Mouse (Mus musculus): ENCODE measurements at regions not wholly inside any gene's neighbourhood (a gene's known extent, or its start where the extent isn't known, plus 50 kb on each side); places are given as distances from the start of the nearest gene placed in this dataset.
A peak's percentile ranks its signal among the peaks of the same experiment; 100 is the strongest.

DNA sequence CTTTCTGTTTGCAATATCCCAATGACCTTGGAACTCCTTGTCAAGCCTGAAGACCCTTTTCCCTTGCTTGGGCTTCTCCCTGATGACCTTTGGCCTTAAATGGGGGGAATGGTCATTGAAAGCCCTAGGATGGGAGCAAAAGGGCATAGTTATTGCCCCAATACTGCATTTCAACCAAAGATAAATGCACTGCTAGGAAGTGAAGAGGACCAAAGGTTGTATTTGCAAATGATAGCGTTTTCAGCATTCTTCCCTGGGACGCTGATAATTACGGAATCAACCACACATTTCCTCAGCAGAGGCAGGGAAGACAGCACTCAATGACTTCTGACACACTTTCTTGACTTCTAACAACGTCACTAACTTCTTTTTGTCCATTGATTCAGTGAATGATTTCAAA, 158.1 kb upstream of the Egln3 start:
- no peak overlapping the region for H3K27ac ChIP-seq
- no peak overlapping the region for H3K4me3 ChIP-seq
- intact Hi-C loops (cut with DNase I) = no loop called here
- no peak for TF ChIP-seq CTCF (IDR thresholded peaks at IDR 0.05)
- no peak for DNase-seq (ENCODE audit: extremely low spot score in 1 of 2, low spot score in 2 of 2)

DNA sequence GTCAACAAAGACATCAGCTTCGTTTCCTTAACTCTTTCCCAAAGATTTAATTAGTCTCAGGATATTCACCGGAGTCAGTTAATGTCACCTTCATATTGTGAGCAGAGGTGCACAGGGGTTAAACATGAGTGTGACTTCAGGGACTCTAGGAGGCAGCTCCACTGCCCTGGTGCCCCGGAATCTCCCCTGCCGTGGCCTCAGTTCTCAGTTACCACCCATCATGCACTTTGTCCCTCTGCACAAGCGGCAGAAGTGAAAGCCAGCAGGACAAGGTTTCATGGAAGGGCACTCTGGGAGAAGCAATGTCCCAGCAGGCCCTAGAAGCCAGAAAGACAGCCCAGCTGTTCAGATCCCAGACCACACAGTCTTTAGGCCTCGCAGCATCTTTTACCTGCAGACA, 150.5 kb upstream of the Egln3 start:
- intact Hi-C loops (cut with DNase I) = no loop called here
- H3K27ac ChIP-seq = no peak overlapping the region
- no peak overlapping the region for H3K4me3 ChIP-seq
- no peak for TF ChIP-seq CTCF (IDR thresholded peaks at IDR 0.05)
- no peak for DNase-seq (ENCODE audit: extremely low spot score in 1 of 2, low spot score in 2 of 2)

DNA sequence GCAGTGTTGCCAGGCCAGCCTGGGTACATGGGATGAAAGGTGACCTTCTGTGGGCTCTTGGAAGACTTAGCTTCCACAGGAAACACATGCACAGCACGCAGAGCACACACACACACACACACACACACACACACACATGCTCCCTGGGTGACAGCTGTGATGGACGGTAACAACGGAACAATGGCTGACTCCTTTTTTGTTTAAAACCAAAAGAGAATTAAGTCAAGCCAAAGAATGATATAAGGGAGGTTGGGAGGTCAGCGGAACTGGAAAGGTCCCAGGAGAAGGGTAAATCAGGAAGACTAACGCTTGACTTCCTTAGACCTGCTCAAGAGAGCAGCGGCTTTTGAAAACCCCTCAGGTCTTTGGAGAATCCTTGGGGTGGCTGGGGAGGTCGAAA, 150.0 kb upstream of the Egln3 start:
- no peak for DNase-seq (ENCODE audit: extremely low spot score in 1 of 2, low spot score in 2 of 2)
- Histone ChIP-seq H3K4me3 (no peak overlapping the region), H3K27ac (no peak overlapping the region)
- intact Hi-C loops (cut with DNase I) = loop anchor here (1.0 to 2.0 kb wide), 4 partner anchors 136 to 255 kb away; partner anchors contain the start of gene Egln3
- no peak for TF ChIP-seq CTCF (IDR thresholded peaks at IDR 0.05)

DNA sequence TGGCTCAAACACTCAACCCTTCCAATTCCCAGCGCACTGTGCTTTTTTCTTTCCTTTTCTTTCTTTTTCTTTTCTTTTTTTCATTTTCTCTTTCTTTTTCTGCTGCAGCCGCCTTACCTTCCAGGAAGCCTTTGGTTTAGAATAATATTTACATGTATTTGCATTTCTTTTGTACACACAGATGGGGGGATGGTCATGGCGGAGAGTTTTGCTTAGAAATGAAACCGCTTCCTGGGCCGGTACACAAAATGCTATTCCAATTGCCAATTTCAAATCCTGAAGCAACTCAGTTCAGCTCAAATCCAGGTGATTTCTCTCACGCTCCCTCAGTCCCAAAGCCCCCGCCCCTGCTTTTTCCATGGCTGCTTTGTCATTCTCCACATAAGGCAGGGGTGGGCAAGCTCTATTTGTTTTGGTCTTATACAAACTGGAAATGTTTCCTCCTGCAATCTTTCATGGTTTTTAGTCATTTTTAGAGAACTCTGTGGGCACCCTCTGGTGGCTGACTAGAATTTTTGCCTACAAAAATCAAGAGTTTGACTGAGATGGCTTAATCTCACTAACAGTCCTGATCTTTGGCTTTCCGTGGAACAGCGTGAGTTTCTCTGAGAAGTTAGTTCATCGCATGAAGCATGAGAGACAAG, 149.4 kb upstream of the Egln3 start:
- intact Hi-C loops (cut with DNase I) = loop anchor here (1.0 to 2.0 kb wide), 4 partner anchors 136 to 254 kb away; partner anchors contain the start of gene Egln3
- H3K4me3 ChIP-seq = peak overlapping the region; percentile 30; the same call in 1 of the 2 replicates
- no peak overlapping the region for H3K27ac ChIP-seq
- TF ChIP-seq CTCF (IDR thresholded peaks at IDR 0.05) = peak; percentile 65
- peak; percentile 21 to 31 for DNase-seq (ENCODE audit: extremely low spot score in 1 of 2, low spot score in 2 of 2)

DNA sequence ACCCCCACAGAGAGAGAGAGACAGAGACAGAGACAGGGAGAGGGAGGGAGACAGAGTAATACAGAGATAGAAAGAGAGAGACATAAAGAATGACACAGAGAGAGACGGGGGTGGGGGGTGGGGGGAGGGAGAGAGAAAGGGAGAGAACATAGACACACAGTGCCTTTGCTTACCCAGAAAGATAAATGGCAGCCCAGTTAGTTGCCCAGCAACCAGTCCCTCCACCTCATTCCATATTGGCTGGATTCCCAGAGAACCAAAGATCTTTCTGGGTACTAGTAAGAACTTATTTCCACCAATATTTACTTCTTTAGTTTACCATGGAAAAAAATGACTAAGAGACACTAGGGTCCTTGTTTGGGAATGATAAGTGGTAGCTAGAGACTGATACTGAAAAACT, 146.6 kb upstream of the Egln3 start:
- intact Hi-C loops (cut with DNase I) = no loop called here
- H3K4me3 ChIP-seq = no peak overlapping the region
- no peak overlapping the region for H3K27ac ChIP-seq
- no peak for TF ChIP-seq CTCF (IDR thresholded peaks at IDR 0.05)
- no peak for DNase-seq (ENCODE audit: extremely low spot score in 1 of 2, low spot score in 2 of 2)

DNA sequence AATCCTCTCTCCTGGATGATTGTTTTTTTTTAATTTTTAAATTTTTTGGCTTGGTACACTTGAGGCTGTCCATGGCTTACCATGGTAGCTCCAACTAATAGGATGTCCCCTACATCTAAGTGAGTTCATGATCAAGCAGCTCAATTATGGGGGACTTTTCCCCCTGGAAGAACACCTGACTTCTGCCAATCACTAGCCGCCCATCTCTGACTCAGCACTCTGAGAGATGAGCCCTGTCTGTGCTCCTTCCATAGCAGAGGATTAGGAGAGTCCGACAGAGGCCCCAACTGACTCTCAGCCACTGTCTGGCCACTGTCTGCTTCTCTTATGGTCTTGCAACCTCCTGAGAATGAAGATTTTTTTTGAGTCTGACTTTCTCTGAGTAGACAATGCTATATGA, 145.7 kb upstream of the Egln3 start:
- H3K4me3 ChIP-seq = no peak overlapping the region
- no peak for DNase-seq (ENCODE audit: extremely low spot score in 1 of 2, low spot score in 2 of 2)
- TF ChIP-seq CTCF (IDR thresholded peaks at IDR 0.05) = no peak
- intact Hi-C loops (cut with DNase I) = no loop called here
- H3K27ac ChIP-seq = no peak overlapping the region

DNA sequence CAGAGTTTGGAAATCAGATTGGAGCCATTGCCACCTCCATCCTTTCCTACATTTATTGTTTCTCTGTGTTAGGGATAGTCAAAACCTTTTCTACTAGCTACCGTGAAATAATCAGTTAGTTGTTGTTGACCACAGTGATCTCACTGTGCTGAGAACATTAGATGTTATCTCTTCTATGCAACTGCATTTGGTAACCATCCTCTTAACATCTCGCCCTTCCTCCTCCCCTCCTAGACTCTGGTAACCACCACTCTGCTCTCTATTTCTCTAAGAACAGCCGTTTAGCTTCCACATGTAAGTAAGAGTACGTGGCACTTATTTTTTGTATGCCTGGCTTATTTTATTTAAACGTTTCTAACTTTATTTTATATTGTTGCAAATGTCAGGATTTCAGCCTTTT, 139.8 kb upstream of the Egln3 start:
- Histone ChIP-seq H3K4me3 (no peak overlapping the region), H3K27ac (no peak overlapping the region)
- no peak for TF ChIP-seq CTCF (IDR thresholded peaks at IDR 0.05)
- DNase-seq (ENCODE audit: extremely low spot score in 1 of 2, low spot score in 2 of 2) = no peak
- intact Hi-C loops (cut with DNase I) = no loop called here

DNA sequence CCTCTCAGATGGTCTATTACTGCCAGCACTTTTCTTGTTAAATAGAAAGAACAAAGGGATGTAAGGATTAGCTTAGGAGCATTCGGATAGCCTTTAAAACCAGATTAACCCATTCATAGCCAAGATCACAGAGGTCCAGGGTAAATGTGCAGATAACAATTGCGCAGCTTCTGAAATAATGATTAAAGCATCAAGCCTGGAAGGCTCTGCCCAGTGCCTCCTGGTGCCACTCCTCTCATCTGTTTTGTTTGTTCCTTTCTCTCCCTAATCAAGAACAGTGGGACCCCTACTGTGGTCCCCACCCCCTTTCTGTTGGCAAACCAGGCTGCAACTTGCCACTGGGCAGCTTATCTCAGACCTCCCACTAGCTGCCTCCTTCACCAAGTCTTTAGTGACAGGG, 131.8 kb upstream of the Egln3 start:
- intact Hi-C loops (cut with DNase I) = no loop called here
- Histone ChIP-seq H3K4me3 (no peak overlapping the region), H3K27ac (no peak overlapping the region)
- DNase-seq (ENCODE audit: extremely low spot score in 1 of 2, low spot score in 2 of 2) = no peak
- no peak for TF ChIP-seq CTCF (IDR thresholded peaks at IDR 0.05)

DNA sequence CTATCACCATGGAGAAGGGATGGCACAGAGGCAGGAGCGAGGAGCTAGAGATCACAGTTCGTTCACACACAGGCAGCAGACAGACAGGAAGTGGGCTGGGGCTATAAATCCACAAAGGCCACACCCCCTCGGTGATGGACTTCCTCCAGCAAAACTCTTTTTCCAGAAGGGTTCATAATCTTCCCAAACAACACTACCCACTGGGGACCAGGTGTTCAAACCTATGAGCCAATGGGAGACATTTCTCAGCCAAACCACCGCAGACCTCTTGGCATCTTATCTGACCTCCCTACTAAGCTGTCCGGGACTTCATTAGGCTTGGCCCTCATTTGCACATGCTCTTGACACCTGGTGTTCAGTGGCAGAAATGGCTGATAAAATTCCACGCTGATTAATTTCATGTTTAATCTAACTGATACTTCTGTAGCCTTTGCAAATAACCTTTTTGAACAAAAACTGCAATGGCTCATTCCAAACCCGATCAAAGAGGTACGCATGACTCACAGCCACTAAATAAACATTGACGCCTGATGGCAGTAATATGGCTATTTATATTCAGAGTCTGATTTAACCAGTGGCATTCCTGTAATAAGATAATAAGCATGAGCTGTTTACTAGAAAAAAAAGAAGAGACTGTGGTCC, 131.0 kb upstream of the Egln3 start:
- no peak for TF ChIP-seq CTCF (IDR thresholded peaks at IDR 0.05)
- intact Hi-C loops (cut with DNase I) = no loop called here
- H3K4me3 ChIP-seq = no peak overlapping the region
- no peak overlapping the region for H3K27ac ChIP-seq
- no peak for DNase-seq (ENCODE audit: extremely low spot score in 1 of 2, low spot score in 2 of 2)

DNA sequence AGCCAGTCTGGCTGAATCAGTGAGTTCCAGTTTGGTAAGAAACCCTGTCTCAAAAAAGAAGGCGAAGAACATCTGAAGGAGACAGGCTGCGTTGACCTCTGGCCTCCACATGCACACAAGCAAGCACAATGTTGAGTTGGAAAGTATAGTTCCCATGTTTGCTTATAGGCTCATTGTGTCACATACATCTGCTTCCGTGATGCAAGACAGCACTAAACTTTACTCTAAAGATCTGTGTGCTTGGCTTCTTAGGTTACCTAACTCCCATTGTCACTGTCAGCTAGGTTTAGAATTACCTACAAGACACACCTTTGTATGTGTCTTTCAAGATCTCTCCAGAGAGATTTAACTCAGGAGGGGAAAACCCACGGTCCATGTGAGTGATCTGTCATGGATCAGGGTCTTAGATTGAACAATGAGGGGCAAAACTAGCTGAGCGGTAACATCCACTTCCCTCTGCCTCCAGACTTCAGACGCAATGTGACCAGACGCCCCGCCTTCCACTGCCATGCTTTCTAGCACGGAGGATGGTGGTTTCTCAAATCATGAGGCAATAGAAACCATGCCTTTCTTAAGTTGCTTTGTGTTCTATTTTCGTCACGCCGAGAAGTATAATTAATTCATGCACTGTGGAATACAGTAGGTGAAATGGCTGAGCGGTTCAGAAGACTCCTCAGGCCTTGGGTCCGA, 130.1 kb upstream of the Egln3 start:
- DNase-seq (ENCODE audit: extremely low spot score in 1 of 2, low spot score in 2 of 2) = no peak
- Histone ChIP-seq H3K27ac (no peak overlapping the region), H3K4me3 (no peak overlapping the region)
- intact Hi-C loops (cut with DNase I) = no loop called here
- no peak for TF ChIP-seq CTCF (IDR thresholded peaks at IDR 0.05)

DNA sequence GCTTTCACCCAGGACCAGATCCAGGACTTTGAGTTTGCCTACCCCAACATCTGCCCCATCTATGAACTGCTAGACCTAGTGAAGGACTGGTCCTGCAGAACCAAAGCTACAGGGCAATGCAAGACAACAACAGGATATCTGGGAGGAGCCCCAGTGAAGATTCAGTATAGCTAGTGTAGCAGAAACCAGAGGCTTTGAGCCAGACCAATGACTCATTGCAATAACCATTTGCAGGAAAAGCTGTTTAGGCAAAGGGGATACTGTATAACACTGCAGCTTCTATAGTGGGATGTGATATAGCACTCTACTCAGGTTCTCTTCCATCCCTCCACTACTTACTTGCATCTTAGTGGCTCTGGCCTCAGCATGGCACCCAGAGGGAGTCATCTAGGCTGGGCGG, 123.8 kb upstream of the Egln3 start:
- no peak for DNase-seq (ENCODE audit: extremely low spot score in 1 of 2, low spot score in 2 of 2)
- TF ChIP-seq CTCF (IDR thresholded peaks at IDR 0.05) = no peak
- intact Hi-C loops (cut with DNase I) = no loop called here
- H3K4me3 ChIP-seq = no peak overlapping the region
- no peak overlapping the region for H3K27ac ChIP-seq

DNA sequence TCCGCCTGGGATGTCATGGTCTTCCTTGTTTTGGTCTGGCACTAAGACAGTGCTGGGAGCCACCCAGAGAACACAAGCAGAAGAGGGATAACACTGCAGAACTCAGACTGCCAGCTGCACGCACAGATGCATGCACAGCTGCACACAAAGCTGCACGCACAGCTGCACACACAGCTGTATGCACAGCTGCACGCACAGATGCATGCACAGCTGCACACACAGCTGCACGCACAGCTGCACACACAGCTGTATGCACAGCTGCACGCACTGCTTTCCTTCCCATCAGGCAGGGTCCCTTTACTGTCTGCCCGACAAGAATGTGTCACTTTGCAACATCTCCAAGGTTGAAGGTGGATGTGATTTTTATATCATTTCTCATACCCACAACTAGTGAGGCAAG, 122.9 kb upstream of the Egln3 start:
- H3K27ac ChIP-seq = no peak overlapping the region
- no peak for TF ChIP-seq CTCF (IDR thresholded peaks at IDR 0.05)
- intact Hi-C loops (cut with DNase I) = no loop called here

More for the DNA sequence above, 122.9 kb upstream of the Egln3 start:
- no peak overlapping the region for H3K4me3 ChIP-seq
- no peak for DNase-seq (ENCODE audit: extremely low spot score in 1 of 2, low spot score in 2 of 2)
